Mouse (Mus musculus) forebrain, embryonic 15.5 days (tissue): ENCODE measurements around the gene Trim5. TPM values are rescaled to one million over a fixed set of nuclear protein-coding genes. Genes with fewer than 3 reads are reported as not detected.
"Not testable (repeated sequence)": the region's sequence is repeated elsewhere in the genome, so short reads cannot be mapped to it uniquely, and the experiment has no call there.

Source experiments
- ATAC-seq: fragments of 200-750 bp; cut with Nextera tagmentation; replicated peaks from 2 replicates; pipeline ENCODE4 v1.8.0; 2017; ENCODE audit warnings: mild to moderate bottlenecking, moderate TSS enrichment, moderate library complexity
- H3K27ac ChIP-seq: fragments of 300-500 bp; sonication (generic); replicated peaks from 2 replicates; pipeline ENCODE4 v1.5.1; 2015; ENCODE audit warnings: mild to moderate bottlenecking, inconsistent platforms
- H3K27me3 ChIP-seq: fragments of 300-500 bp; sonication (generic); 2 replicates; pipeline ENCODE4 v1.6.1; 2015; ENCODE audit warnings: inconsistent platforms
- H3K36me3 ChIP-seq: fragments of 300-500 bp; sonication (generic); 2 replicates; pipeline ENCODE4 v1.6.1; 2015; ENCODE audit warnings: mild to moderate bottlenecking, inconsistent platforms
- H3K4me1 ChIP-seq: fragments of 300-500 bp; sonication (generic); 2 replicates; pipeline ENCODE4 v1.6.1; 2015; ENCODE audit warnings: inconsistent platforms
- H3K4me2 ChIP-seq: fragments of 300-500 bp; sonication (generic); replicated peaks from 2 replicates; pipeline ENCODE4 v1.6.1; 2015; ENCODE audit warnings: mild to moderate bottlenecking, inconsistent platforms
- H3K4me3 ChIP-seq: fragments of 300-500 bp; sonication (generic); 2 replicates; pipeline ENCODE4 v1.5.1; 2015; ENCODE audit warnings: mild to moderate bottlenecking, inconsistent platforms
- H3K9ac ChIP-seq: fragments of 300-500 bp; sonication (generic); replicated peaks from 2 replicates; pipeline ENCODE4 v1.6.1; 2015; ENCODE audit warnings: mild to moderate bottlenecking, inconsistent platforms
- H3K9me3 ChIP-seq: fragments of 300-500 bp; sonication (generic); 2 replicates; pipeline ENCODE4 v1.6.1; 2016; ENCODE audit warnings: inconsistent platforms
- WGBS: fragments of 180-500 bp; shearing (Covaris S2); methylation state at CpG from one replicate; pipeline ENCODE4 v1.1.7; 2015; ENCODE audit warnings: mixed read lengths; 5-methylcytosine and 5-hydroxymethylcytosine counted together
- polyA plus RNA-seq: library from polyadenylated mRNA; unstranded; fragments of >200 nt; fragmentation: Nextera tagmentation; extraction: Ambion mirVana; gene quantifications from 2 replicates; pipeline ENCODE4 v1.2.1, GENCODE M21; 2015

Trim5 gene
- polyA plus RNA-seq, result 0.09 and 0.13 TPM in 2 replicates

DNA sequence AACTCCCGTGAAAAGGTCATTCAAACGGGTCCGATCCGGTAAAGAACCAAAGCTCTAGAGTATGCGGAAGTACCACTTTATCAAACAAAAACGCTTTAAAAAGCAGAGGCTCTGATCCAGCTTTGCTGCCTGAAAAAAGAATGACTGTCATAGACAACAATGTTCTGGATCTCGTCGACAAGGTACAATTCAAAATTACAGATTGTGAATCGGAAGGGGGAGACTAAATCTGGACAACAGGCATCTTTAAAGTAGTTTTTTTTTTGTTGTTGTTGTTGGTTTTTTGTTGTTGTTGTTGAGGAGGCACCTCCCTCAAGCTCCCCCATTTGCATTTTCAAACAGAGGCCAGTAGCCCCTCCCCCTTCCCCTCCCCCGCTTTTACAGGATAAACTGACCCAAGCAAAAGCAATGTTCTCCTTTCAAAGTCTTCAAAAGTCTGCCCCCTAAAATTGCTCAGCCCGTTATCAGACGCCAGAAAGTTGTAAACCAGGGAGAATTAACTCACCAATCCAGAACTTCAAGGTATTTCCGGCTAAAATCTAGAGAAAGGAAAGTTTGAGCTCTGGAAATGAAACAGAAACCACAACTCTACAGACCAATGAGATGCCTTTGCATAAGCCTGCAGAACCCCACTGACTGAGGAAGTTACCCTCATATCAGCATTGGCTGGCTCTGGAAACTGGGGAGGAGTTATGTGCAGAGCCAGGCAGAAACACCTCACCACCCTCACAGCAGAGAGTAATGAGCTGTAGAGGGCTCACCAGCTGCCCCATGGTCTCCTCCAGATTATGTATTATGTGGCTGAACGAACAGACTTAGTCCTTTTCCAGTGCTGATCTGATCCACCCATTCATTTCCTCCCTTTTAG is at the start of gene Trim5:
Gene Trim5 (minus strand): TSS at position 519 of the 868 bp plus-strand sequence.
- not testable (repeated sequence) for H3K4me1 ChIP-seq, H3K9me3 ChIP-seq, H3K4me2 ChIP-seq, H3K36me3 ChIP-seq, ATAC-seq, H3K9ac ChIP-seq, H3K27ac ChIP-seq, H3K4me3 ChIP-seq, H3K27me3 ChIP-seq
- 44% methylated on average over 14 of the region's 14 CpGs for WGBS

DNA sequence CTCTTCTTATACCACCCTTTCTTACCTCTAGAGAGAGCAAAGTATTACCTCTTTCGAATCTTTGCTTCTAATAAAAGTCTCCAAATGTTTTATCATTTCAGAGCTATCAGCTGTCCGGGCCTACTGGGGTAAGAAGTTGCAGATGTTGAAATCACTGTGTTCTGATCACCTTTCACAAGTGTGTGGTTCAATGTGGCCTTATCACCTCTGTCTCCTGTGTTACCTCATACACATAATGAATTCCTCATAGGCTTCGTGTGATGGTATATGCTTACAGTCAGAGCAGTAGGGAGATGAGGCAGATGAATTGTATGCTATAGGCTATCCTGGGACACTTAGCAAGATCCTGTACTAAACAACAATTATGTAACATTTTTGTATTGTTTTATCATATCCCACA is 47.7 kb upstream of the Trim5 start:
- not testable (repeated sequence) for ATAC-seq, H3K4me2 ChIP-seq, H3K9ac ChIP-seq, H3K36me3 ChIP-seq, H3K4me3 ChIP-seq, H3K27ac ChIP-seq, H3K4me1 ChIP-seq, H3K9me3 ChIP-seq, H3K27me3 ChIP-seq
- WGBS, result 93% methylated on average over 3 of the region's 3 CpGs

DNA sequence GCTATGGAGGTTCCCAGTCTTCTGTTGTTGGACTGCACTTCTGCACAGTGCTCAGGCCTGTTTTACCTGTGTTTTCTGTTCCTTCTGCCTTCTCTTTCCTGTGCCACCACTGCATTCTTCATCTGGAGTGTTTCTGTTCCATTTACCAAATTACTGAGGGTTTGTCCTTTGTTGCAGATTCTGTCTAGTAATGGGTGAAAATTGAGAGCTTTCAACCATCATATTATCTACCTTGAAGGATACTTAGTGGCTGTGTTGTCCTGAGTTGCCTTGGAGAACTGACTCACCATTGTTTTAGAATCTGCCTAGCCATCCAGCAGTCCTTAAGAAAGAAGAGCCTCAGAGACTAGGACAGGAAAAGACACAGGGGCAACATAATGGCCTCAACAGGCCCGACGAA is 41.3 kb upstream of the Trim5 start, which contains the start of gene Trim34b:
Gene Trim34b (plus strand): TSS at position 301 of the 400 bp plus-strand sequence.
- not testable (repeated sequence) for H3K9me3 ChIP-seq, H3K4me3 ChIP-seq, H3K27ac ChIP-seq, H3K36me3 ChIP-seq, H3K27me3 ChIP-seq, ATAC-seq, H3K4me2 ChIP-seq, H3K4me1 ChIP-seq, H3K9ac ChIP-seq
- WGBS, result 94% methylated on average over 2 of the region's 2 CpGs

DNA sequence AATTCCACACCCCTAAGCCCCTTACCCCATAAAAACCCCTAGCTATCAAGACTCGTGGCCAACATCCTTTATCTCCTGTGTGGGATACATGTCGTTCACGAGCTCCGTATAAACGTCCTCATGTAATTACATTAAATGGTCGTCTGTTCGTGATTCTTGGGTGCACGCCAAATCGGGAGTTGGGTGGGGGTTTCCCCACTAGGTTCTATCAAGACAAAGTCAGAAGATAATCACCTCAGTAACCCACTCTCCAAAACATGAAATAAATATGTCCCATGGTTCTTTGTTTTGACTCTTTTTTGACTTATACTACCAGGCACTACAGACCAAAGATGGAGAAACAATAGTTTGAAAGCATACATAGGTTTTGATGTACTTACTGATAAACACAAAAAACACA is 34.1 kb upstream of the Trim5 start:
- no peak for ATAC-seq
- Histone ChIP-seq H3K27me3 (no peaks in the 10 kb centered on the region), H3K4me1 (no peaks in the 10 kb centered on the region), H3K4me2 (no peak overlapping the region), H3K27ac (no peak overlapping the region), H3K36me3 (no peaks in the 10 kb centered on the region), H3K9me3 (no peaks in the 10 kb centered on the region), H3K4me3 (no peak overlapping the region), H3K9ac (no peak overlapping the region)
- 78% methylated on average over 9 of the region's 9 CpGs for WGBS

DNA sequence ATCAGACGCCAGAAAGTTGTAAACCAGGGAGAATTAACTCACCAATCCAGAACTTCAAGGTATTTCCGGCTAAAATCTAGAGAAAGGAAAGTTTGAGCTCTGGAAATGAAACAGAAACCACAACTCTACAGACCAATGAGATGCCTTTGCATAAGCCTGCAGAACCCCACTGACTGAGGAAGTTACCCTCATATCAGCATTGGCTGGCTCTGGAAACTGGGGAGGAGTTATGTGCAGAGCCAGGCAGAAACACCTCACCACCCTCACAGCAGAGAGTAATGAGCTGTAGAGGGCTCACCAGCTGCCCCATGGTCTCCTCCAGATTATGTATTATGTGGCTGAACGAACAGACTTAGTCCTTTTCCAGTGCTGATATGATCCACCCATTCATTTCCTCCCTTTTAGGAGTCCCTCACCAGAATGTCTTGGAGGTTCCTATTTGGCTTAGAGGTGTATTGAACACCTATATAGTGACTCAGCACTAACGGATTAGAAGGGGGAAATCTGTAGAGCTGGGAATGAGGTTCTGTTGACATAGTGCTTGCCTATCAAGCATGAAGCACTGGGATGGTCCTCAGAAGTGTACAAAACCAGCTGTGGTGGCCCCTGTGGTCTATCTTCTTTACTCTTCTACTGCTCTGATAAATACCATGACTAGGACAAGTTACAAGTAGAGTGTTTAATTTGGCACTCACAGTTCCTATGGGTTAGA is 27.6 kb upstream of the Trim5 start, which contains the start of gene Trim12a:
Gene Trim12a (minus strand): TSS at position 98 of the 712 bp plus-strand sequence.
- Histone ChIP-seq H3K4me2 (peak within 1 kb of the TSS; percentile 28), H3K4me3 (peak within 1 kb of the TSS; percentile 9; the same call in 1 of the 2 replicates)
- H3K4me1 ChIP-seq, H3K27me3 ChIP-seq, H3K9me3 ChIP-seq, H3K36me3 ChIP-seq, H3K9ac ChIP-seq, H3K27ac ChIP-seq, ATAC-seq: not testable (repeated sequence)
- WGBS, result 32% methylated on average over 4 of the region's 4 CpGs

DNA sequence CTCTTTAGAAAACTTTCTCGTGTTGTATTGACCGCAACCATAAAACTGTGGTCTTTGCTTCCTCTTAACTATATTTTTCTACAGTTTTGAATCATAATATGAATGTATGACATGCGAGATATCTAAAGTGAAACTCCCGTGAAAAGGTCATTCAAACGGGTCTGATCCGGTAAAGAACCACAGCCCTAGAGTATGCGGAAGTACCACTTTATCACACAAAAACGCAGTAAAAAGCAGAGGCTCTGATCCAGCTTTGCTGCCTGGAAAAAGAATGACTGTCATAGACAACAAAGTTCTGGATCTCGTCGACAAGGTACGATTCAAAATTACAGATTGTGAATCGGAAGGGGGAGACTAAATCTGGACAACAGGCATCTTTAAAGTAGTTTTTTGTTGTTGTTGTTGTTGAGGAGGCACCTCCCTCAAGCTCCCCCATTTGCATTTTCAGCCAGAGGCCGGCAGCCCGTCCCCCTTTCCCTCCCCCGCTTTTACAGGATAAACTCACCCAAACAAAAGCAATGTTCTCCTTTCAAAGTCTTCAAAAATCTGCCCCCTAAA is 27.0 kb upstream of the Trim5 start:
- H3K36me3 ChIP-seq, result no peaks in the 10 kb centered on the region
- no peaks in the 10 kb centered on the region for H3K9me3 ChIP-seq
- no peaks in the 10 kb centered on the region for H3K27me3 ChIP-seq
- H3K4me3 ChIP-seq, result peak overlapping the region; percentile 9; the same call in 1 of the 2 replicates
- H3K4me2 ChIP-seq, result peak overlapping the region; percentile 28
- ATAC-seq, result no peak
- no peak overlapping the region for H3K27ac ChIP-seq
- no peaks in the 10 kb centered on the region for H3K4me1 ChIP-seq
- H3K9ac ChIP-seq, result no peak overlapping the region
- WGBS, result 13% methylated on average over 15 of the region's 15 CpGs

DNA sequence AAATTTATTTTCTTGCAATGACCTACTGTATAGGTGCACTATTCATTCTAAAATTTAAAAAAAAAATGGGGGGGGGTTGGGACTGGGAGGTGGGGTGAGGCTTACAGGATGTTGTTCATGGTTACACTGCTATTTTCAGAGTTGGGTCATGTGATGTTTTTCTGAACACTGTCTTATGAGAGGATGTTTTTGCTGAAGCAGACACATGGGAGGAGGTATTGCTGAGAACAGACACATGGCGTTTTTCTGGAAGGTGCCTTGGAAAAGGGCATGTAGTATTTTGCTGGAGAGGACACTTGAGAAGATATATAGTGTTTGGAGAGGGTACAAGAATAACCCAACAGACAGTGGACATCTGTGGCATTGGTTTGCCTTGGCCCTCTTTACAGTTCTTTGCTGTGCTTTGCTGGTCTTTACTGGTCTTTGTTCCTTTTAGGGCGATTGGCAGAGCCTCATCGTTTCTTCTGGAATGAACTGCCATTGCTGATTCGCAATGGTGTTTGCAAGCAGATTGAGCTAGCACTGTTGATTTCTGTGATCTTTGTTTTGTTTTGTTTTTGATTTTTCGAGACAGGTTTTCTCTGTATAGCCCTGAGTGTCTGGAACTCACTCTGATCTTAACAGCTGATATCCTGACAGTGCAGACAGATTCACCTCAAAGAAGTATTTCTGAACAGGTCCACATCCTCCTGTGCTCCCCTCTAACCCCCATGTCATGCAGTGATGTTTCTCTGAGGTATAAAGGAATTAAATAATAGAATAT is 3.9 kb upstream of the Trim5 start:
- H3K4me2 ChIP-seq, result no peak overlapping the region
- H3K36me3 ChIP-seq, result no peaks in the 10 kb centered on the region
- H3K9ac ChIP-seq, result no peak overlapping the region
- no peak for ATAC-seq
- H3K9me3 ChIP-seq, result no peaks in the 10 kb centered on the region
- H3K27me3 ChIP-seq, result no peaks in the 10 kb centered on the region
- H3K27ac ChIP-seq, result no peak overlapping the region
- H3K4me3 ChIP-seq, result no peak overlapping the region
- WGBS, result 80% methylated on average over 5 of the region's 5 CpGs
- H3K4me1 ChIP-seq, result no peaks in the 10 kb centered on the region

DNA sequence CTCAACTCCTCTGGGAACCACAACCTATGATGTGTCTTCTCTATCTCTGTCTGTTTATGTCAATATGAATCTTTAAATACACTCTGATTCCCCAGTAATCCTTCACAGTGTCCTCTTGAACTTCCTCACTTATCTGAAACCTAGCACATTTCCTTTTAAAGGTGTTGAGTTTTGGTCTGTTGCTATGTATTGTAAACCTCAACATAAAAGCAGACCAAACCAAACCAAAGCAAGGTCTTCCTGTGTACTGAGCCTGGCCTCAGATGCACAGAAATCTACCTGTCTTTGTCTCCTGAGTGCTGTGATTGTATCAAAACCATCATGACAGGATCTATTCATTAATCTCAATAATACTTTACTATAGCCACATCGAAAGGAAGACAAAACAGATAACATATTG is 2.7 kb upstream of the Trim5 start:
- H3K4me1 ChIP-seq, result no peaks in the 10 kb centered on the region
- WGBS, result 93% methylated on average over 1 of the region's 1 CpGs

DNA sequence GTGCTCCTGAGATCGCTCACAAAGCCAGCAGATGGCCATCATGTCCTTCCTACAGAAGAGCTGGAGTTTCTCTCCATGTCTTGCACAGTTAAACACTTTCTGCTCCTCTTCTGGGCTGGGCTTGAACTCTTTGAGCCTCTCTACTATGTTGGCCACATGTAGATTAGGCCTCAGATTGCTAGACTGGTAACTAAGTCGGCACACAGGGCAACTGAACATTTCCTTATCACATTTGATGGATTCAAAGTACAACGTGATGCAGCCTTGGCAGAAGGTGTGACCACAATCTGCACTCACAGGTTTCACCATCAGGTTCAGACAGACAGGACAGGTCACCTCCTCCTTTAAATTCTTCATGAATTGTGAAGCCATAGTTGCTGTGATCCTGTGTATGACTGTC is 8.5 kb downstream of the Trim5 start:
- not testable (repeated sequence) for ATAC-seq

More for the DNA sequence above, 2.7 kb upstream of the Trim5 start:
- Histone ChIP-seq H3K9ac (no peak overlapping the region), H3K4me2 (no peak overlapping the region), H3K27me3 (no peaks in the 10 kb centered on the region), H3K36me3 (no peaks in the 10 kb centered on the region), H3K9me3 (no peaks in the 10 kb centered on the region), H3K4me3 (no peak overlapping the region), H3K27ac (no peak overlapping the region)
- ATAC-seq, result no peak

DNA sequence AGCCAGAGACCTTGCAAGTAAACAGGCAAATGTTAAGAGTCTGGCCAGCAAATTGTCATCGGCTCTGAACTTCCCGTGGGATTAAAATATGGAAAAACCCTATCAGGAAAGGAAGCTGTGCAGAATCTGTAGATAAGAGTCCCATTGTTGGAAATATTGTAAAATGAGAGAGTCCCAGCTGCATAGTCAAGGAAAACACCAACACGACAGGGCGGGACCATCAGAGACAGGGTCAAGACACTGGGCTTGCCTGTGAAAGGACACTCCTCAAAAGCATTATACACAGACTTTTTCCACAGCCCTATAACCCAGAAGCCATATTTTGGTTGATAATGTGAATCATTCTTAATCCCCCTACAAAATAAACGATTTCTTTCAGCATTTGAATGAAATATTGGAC is 22.6 kb downstream of the Trim5 start:
- not testable (repeated sequence) for H3K4me2 ChIP-seq, H3K9ac ChIP-seq, H3K27ac ChIP-seq, H3K4me3 ChIP-seq, H3K36me3 ChIP-seq, H3K9me3 ChIP-seq, ATAC-seq, H3K27me3 ChIP-seq, H3K4me1 ChIP-seq
- 91% methylated on average over 5 of the region's 5 CpGs for WGBS

More for the DNA sequence above, 8.5 kb downstream of the Trim5 start:
- not testable (repeated sequence) for H3K27ac ChIP-seq, H3K4me1 ChIP-seq, H3K4me2 ChIP-seq, H3K36me3 ChIP-seq, H3K9me3 ChIP-seq, H3K9ac ChIP-seq, H3K4me3 ChIP-seq, H3K27me3 ChIP-seq
- 77% methylated on average over 3 of the region's 3 CpGs for WGBS

DNA sequence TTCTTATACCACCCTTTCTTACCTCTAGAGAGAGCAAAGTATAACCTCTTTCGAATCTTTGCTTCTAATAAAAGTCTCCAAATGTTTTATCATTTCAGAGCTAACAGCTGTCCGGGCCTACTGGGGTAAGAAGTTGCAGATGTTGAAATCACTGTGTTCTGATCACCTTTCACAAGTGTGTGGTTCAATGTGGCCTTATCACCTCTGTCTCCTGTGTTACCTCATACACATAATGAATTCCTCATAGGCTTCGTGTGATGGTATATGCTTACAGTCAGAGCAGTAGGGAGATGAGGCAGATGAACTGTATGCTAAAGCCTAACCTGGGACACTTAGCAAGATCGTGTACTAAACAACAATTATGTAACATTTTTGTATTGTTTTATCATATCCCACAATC is 27.5 kb downstream of the Trim5 start:
- not testable (repeated sequence) for ATAC-seq
- 90% methylated on average over 4 of the region's 4 CpGs for WGBS

More for the DNA sequence above, 27.5 kb downstream of the Trim5 start:
- H3K9me3 ChIP-seq, H3K4me1 ChIP-seq, H3K4me3 ChIP-seq, H3K9ac ChIP-seq, H3K4me2 ChIP-seq, H3K27me3 ChIP-seq, H3K36me3 ChIP-seq, H3K27ac ChIP-seq: not testable (repeated sequence)
